Mouse (Mus musculus): ENCODE measurements at regions not wholly inside any gene's neighbourhood (a gene's known extent, or its start where the extent isn't known, plus 50 kb on each side); places are given as distances from the start of the nearest gene placed in this dataset.

- WGBS = 91% methylated on average over 3 of the region's 3 CpGs
- H3K36me3 ChIP-seq (ENCODE audit: control insufficient read depth, insufficient read depth, low read length) = no peaks in the 10 kb centered on the region
- no peak overlapping the region for H3K9ac ChIP-seq (ENCODE audit: low read depth, low read length)
- H3K9me3 ChIP-seq (ENCODE audit: control insufficient read depth, low read length) = no peaks in the 10 kb centered on the region
- no peak overlapping the region for H3K27ac ChIP-seq (ENCODE audit: low read depth, low read length)
- H3K4me1 ChIP-seq (ENCODE audit: control insufficient read depth, insufficient read depth, low read length) = no peaks in the 10 kb centered on the region
- H3K4me3 ChIP-seq (ENCODE audit: low read length) = no peak overlapping the region
- no peak for ATAC-seq (ENCODE audit: low FRiP score, low TSS enrichment)
- H3K27me3 ChIP-seq (ENCODE audit: control insufficient read depth, insufficient read depth, low read length) = no peaks in the 10 kb centered on the region
- no peak overlapping the region for H3K4me2 ChIP-seq (replicated peaks; ENCODE audit: low read depth, low read length)
These were observed 756.9 kb upstream of the Dppa4 start for GRCm38 (mm10) chr16:47526613-47527012.

- H3K9ac ChIP-seq (ENCODE audit: low read depth, low read length) = no peak overlapping the region
- WGBS = 78% methylated on average over 1 of the region's 1 CpGs
- no peaks in the 10 kb centered on the region for H3K4me1 ChIP-seq (ENCODE audit: control insufficient read depth, insufficient read depth, low read length)
- ATAC-seq (ENCODE audit: low FRiP score, low TSS enrichment) = no peak
- H3K27ac ChIP-seq (ENCODE audit: low read depth, low read length) = no peak overlapping the region
- no peaks in the 10 kb centered on the region for H3K9me3 ChIP-seq (ENCODE audit: control insufficient read depth, low read length)
- no peaks in the 10 kb centered on the region for H3K36me3 ChIP-seq (ENCODE audit: control insufficient read depth, insufficient read depth, low read length)
- no peaks in the 10 kb centered on the region for H3K27me3 ChIP-seq (ENCODE audit: control insufficient read depth, insufficient read depth, low read length)
- no peak overlapping the region for H3K4me2 ChIP-seq (replicated peaks; ENCODE audit: low read depth, low read length)
- no peak overlapping the region for H3K4me3 ChIP-seq (ENCODE audit: low read length)
These were observed 747.0 kb upstream of the Dppa4 start for GRCm38 (mm10) chr16:47536524-47536923.

GRCm38 (mm10) chr16:47551101-47551500 lies 732.4 kb upstream of the Dppa4 start:
- 77% methylated on average over 3 of the region's 3 CpGs for WGBS
- Histone ChIP-seq H3K27ac (ENCODE audit: low read depth, low read length) (no peak overlapping the region), H3K9me3 (ENCODE audit: control insufficient read depth, low read length) (no peaks in the 10 kb centered on the region), H3K36me3 (ENCODE audit: control insufficient read depth, insufficient read depth, low read length) (no peaks in the 10 kb centered on the region), H3K27me3 (ENCODE audit: control insufficient read depth, insufficient read depth, low read length) (no peaks in the 10 kb centered on the region), H3K9ac (ENCODE audit: low read depth, low read length) (no peak overlapping the region), H3K4me1 (ENCODE audit: control insufficient read depth, insufficient read depth, low read length) (no peaks in the 10 kb centered on the region), H3K4me2 (replicated peaks; ENCODE audit: low read depth, low read length) (no peak overlapping the region), H3K4me3 (ENCODE audit: low read length) (no peak overlapping the region)
- ATAC-seq (ENCODE audit: low FRiP score, low TSS enrichment) = no peak

- WGBS = 90% methylated on average over 2 of the region's 2 CpGs
- no peaks in the 10 kb centered on the region for H3K36me3 ChIP-seq (ENCODE audit: control insufficient read depth, insufficient read depth, low read length)
- H3K4me2 ChIP-seq (replicated peaks; ENCODE audit: low read depth, low read length) = no peak overlapping the region
- no peaks in the 10 kb centered on the region for H3K4me1 ChIP-seq (ENCODE audit: control insufficient read depth, insufficient read depth, low read length)
- no peak overlapping the region for H3K4me3 ChIP-seq (ENCODE audit: low read length)
- no peak overlapping the region for H3K9ac ChIP-seq (ENCODE audit: low read depth, low read length)
- no peak for ATAC-seq (ENCODE audit: low FRiP score, low TSS enrichment)
- no peak overlapping the region for H3K27ac ChIP-seq (ENCODE audit: low read depth, low read length)
- H3K27me3 ChIP-seq (ENCODE audit: control insufficient read depth, insufficient read depth, low read length) = no peaks in the 10 kb centered on the region
- no peaks in the 10 kb centered on the region for H3K9me3 ChIP-seq (ENCODE audit: control insufficient read depth, low read length)
These were observed 715.5 kb upstream of the Dppa4 start for GRCm38 (mm10) chr16:47568051-47568450.

GRCm38 (mm10) chr16:47599476-47599875 lies 684.1 kb upstream of the Dppa4 start:
- no peak overlapping the region for H3K27ac ChIP-seq (ENCODE audit: low read depth, low read length)

More at GRCm38 (mm10) chr16:47599476-47599875, 684.1 kb upstream of the Dppa4 start:
- Histone ChIP-seq H3K9ac (ENCODE audit: low read depth, low read length) (no peak overlapping the region), H3K36me3 (ENCODE audit: control insufficient read depth, insufficient read depth, low read length) (no peaks in the 10 kb centered on the region), H3K4me2 (replicated peaks; ENCODE audit: low read depth, low read length) (no peak overlapping the region), H3K4me3 (ENCODE audit: low read length) (no peak overlapping the region), H3K27me3 (ENCODE audit: control insufficient read depth, insufficient read depth, low read length) (no peaks in the 10 kb centered on the region), H3K4me1 (ENCODE audit: control insufficient read depth, insufficient read depth, low read length) (no peaks in the 10 kb centered on the region), H3K9me3 (ENCODE audit: control insufficient read depth, low read length) (no peaks in the 10 kb centered on the region)
- ATAC-seq (ENCODE audit: low FRiP score, low TSS enrichment) = no peak
